Mouse (Mus musculus): Measurements from ENCODE around the gene Smad5. TPM values are rescaled to one million over a fixed set of nuclear protein-coding genes. Genes with fewer than 3 reads are reported as not detected.

The Smad5 gene
- total and polyA plus RNA-seq, 3 experiments, result 4.3 to 7.4 (median 4.4) TPM

DNA sequence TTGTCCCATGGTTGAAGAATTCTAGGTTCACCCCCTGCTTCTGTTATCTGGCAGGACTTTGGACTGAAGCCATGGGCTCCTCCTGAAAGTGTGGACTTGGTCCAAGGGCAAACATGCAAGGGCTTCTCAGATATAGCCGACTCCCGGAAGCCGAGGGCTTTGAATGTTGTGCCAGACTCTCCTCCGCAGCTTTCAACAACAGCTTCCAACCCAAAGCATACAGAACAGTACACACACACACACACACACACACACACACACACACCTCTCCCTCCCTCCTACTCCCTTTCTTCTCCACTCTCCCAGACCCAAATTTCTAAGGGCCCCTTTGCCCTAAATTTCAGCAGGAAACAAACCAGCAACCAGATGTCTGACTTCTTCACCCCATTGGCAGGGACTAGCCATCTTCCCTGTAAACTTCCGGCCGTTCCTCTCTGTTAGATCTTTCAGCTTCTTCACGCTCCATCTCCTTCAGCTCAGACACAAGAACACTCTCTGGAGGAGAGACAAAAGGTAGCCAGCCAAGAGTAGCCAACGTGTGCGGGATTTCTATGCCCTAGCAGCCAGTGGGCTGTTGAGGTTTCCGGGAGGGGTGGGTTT lies 24.5 kb upstream of the Smad5 start:
- H3K4me2 ChIP-seq (ENCODE audit: insufficient read depth, low read depth, poor library complexity, severe bottlenecking), result no peak overlapping the region
- no peaks in the 10 kb centered on the region for H3K79me2 ChIP-seq (replicated peaks; ENCODE audit: control insufficient read depth, extremely low read depth, insufficient read depth, poor library complexity, severe bottlenecking)
- peaks cover 91% of the 10 kb centered on the region for H3K27me3 ChIP-seq (replicated peaks)
- dilution Hi-C loops (cut with MboI; ENCODE audit: extremely low pct_ligation_motif_present, extremely low pct_unique_long_range_greater_than_20kb, low sequenced_read_pairs) (no loop called here), in situ Hi-C loops (cut with MboI; ENCODE audit: low pct_ligation_motif_present, low pct_unique_long_range_greater_than_20kb, low sequenced_read_pairs) (loop anchor here (25.0 kb wide), 1 partner anchor 391 kb away; the partner anchor contains the start of gene Cxcl14)
- no peak overlapping the region for H3K27ac ChIP-seq (ENCODE audit: insufficient read depth, low read depth)
- H3K4me3 ChIP-seq (replicated peaks in 1 of 3; ENCODE audit: low read depth in 2 of 3, low read length in 2 of 3, poor library complexity in 1 of 3), result no peak overlapping the region
- no peak overlapping the region for H3K9ac ChIP-seq (ENCODE audit: insufficient read depth, low read depth)
- H3K4me1 ChIP-seq (ENCODE audit: control insufficient read depth in 1 of 2, insufficient read depth in 2 of 2), result no peaks in the 10 kb centered on the region
- TF ChIP-seq MEF2A (IDR thresholded peaks at IDR 0.05; ENCODE audit: borderline replicate concordance, low read depth, low read length) (no peak), RAD21 (IDR thresholded peaks at IDR 0.05; ENCODE audit: low read depth, low read length) (no peak), CTCF (conservative IDR thresholded peaks at IDR 0.05 in 1 of 2, IDR thresholded peaks at IDR 0.05 in 1 of 2; ENCODE audit: low read depth in 2 of 2, low read length in 2 of 2) (no peak), UBTF (IDR thresholded peaks at IDR 0.05; ENCODE audit: low read depth, low read length) (no peak), ELF1 (IDR thresholded peaks at IDR 0.05; ENCODE audit: low read depth, low read length) (no peak), MXI1 (IDR thresholded peaks at IDR 0.05; ENCODE audit: low read depth, low read length) (no peak), SMC3 (IDR thresholded peaks at IDR 0.05; ENCODE audit: low read depth, low read length) (no peak), TBP (conservative IDR thresholded peaks at IDR 0.05; ENCODE audit: low read depth, low read length) (no peak), PAX5 (IDR thresholded peaks at IDR 0.05; ENCODE audit: low read length) (no peak), GABPA (IDR thresholded peaks at IDR 0.05; ENCODE audit: insufficient replicate concordance, low read depth, low read length) (no peak)
- DNase-seq (ENCODE audit: extremely low read depth), result no peak
- H3K36me3 ChIP-seq (replicated peaks in 1 of 2; ENCODE audit: control insufficient read depth in 1 of 2, insufficient read depth in 1 of 2, low read length in 1 of 2), result no peaks in the 10 kb centered on the region
- H3K9me3 ChIP-seq (replicated peaks; ENCODE audit: low read length), result no peaks in the 10 kb centered on the region

DNA sequence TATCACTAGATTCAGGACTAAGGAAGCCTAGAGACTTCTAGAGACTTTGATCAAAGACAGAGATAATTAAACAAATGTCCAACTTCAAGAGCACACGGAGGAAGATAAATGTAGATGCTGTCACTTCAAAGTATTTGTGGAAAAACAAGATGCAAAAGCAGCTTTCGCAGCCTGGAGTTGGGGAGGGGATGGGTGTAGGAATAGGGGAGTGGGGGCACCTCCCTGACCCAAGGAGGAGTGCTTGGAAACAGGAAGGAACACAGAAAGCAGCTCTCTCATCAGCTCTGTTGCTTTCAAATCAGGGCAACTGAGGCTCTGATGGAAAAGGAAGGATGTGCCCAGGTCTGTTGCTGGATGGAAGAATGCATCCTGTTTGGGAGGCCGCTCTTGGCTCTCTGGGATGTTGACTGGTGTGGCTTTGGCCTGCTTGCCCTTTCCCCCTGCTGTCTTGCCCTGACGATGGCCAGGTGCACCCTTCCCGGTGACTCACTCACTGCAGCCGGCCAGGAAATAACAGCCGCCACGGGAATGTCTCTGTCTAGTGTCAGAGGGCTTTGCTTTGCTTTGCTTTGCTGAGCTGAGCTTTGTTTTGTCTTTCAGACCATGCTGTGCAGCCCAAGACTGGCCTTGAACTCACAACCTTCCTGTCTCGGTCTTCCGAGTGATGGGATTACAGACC lies 23.8 kb upstream of the Smad5 start:
- dilution Hi-C loops (cut with MboI; ENCODE audit: extremely low pct_ligation_motif_present, extremely low pct_unique_long_range_greater_than_20kb, low sequenced_read_pairs), result no loop called here
- Histone ChIP-seq H3K27ac (ENCODE audit: insufficient read depth, low read depth) (no peak overlapping the region), H3K9me3 (replicated peaks; ENCODE audit: low read length) (no peaks in the 10 kb centered on the region), H3K27me3 (replicated peaks) (peaks cover 91% of the 10 kb centered on the region), H3K79me2 (replicated peaks; ENCODE audit: control insufficient read depth, extremely low read depth, insufficient read depth, poor library complexity, severe bottlenecking) (no peaks in the 10 kb centered on the region), H3K4me3 (replicated peaks in 1 of 3; ENCODE audit: low read depth in 2 of 3, low read length in 2 of 3, poor library complexity in 1 of 3) (no peak overlapping the region), H3K4me2 (ENCODE audit: insufficient read depth, low read depth, poor library complexity, severe bottlenecking) (no peak overlapping the region), H3K9ac (ENCODE audit: insufficient read depth, low read depth) (no peak overlapping the region), H3K4me1 (ENCODE audit: control insufficient read depth in 1 of 2, insufficient read depth in 2 of 2) (no peaks in the 10 kb centered on the region), H3K36me3 (replicated peaks in 1 of 2; ENCODE audit: control insufficient read depth in 1 of 2, insufficient read depth in 1 of 2, low read length in 1 of 2) (no peaks in the 10 kb centered on the region)
- TF ChIP-seq CHD1 (IDR thresholded peaks at IDR 0.05; ENCODE audit: low read depth, low read length) (no peak), HCFC1 (IDR thresholded peaks at IDR 0.05; ENCODE audit: low read depth, low read length) (no peak), RAD21 (IDR thresholded peaks at IDR 0.05; ENCODE audit: low read depth, low read length) (no peak), ZC3H11A (IDR thresholded peaks at IDR 0.05; ENCODE audit: low read depth, low read length) (no peak), MEF2A (IDR thresholded peaks at IDR 0.05; ENCODE audit: borderline replicate concordance, low read depth, low read length) (no peak), UBTF (IDR thresholded peaks at IDR 0.05; ENCODE audit: low read depth, low read length) (no peak), MYC (IDR thresholded peaks at IDR 0.05; ENCODE audit: low read depth, low read length) (no peak)
- in situ Hi-C loops (cut with MboI; ENCODE audit: low pct_ligation_motif_present, low pct_unique_long_range_greater_than_20kb, low sequenced_read_pairs), result loop anchor here (25.0 kb wide), 1 partner anchor 392 kb away; the partner anchor contains the start of gene Cxcl14
- no peak for DNase-seq (ENCODE audit: extremely low read depth)
